Mouse (Mus musculus): ENCODE results near the gene Fam168a.

- TF ChIP-seq CTCF (IDR thresholded peaks at IDR 0.05; ENCODE audit: control insufficient read depth, insufficient read depth, insufficient replicate concordance, low read depth, low read length) (no peak), POLR2A (IDR thresholded peaks at IDR 0.05; ENCODE audit: control insufficient read depth, low read depth, low read length) (no peak)
These were observed 78.2 kb downstream of the Fam168a start for GRCm38 (mm10) chr7:100784650-100785049.

Measured in testis, adult 2 months (tissue).